Mouse (Mus musculus): ENCODE measurements around the gene Gm49325.

- peak; percentile 92; the same call in 1 of the 2 replicates for TF ChIP-seq CTCF (IDR thresholded peaks at IDR 0.05; ENCODE audit: extremely low read depth, insufficient read length, insufficient replicate concordance, low read depth, low read length)
- no peak for TF ChIP-seq POLR2A (IDR thresholded peaks at IDR 0.05; ENCODE audit: low read depth, low read length)
These were observed 21.5 kb downstream of the Gm49325 start for GRCm38 (mm10) chr10:77627497-77627896.

Data from small intestine, adult 2 months (tissue).